Mouse (Mus musculus): ENCODE results near the gene Creg1.
A peak's percentile ranks its signal among the peaks of the same experiment; 100 is the strongest.

The Creg1 gene

GRCm38 (mm10) chr1:165788511-165788910, 25.0 kb downstream of the Creg1 start, which contains the start of gene Cd247:
Cd247 (plus strand) TSS chr1:165788681.
- TF ChIP-seq POU5F1 (IDR thresholded peaks at IDR 0.05; ENCODE audit: borderline replicate concordance, low read length) (no peak), NANOG (IDR thresholded peaks at IDR 0.05; ENCODE audit: borderline replicate concordance, low read length) (no peak), CTCF (conservative IDR thresholded peaks at IDR 0.05; ENCODE audit: low read length) (no peak)
- Histone ChIP-seq H3K9me3 (ENCODE audit: low read length) (peaks cover 8% of the 10 kb centered on the region), H3K36me3 (ENCODE audit: insufficient read depth, low read length) (no peaks in the 10 kb centered on the region), H3K27me3 (ENCODE audit: insufficient read depth, low read length) (peaks cover 27% of the 10 kb centered on the region), H3K4me3 (replicated peaks; ENCODE audit: low read length) (peak within 1 kb of the TSS; percentile 67), H3K4me1 (replicated peaks; ENCODE audit: low read depth, low read length) (peaks cover 12% of the 10 kb centered on the region; the same call in 1 of the 2 replicates)

DNA sequence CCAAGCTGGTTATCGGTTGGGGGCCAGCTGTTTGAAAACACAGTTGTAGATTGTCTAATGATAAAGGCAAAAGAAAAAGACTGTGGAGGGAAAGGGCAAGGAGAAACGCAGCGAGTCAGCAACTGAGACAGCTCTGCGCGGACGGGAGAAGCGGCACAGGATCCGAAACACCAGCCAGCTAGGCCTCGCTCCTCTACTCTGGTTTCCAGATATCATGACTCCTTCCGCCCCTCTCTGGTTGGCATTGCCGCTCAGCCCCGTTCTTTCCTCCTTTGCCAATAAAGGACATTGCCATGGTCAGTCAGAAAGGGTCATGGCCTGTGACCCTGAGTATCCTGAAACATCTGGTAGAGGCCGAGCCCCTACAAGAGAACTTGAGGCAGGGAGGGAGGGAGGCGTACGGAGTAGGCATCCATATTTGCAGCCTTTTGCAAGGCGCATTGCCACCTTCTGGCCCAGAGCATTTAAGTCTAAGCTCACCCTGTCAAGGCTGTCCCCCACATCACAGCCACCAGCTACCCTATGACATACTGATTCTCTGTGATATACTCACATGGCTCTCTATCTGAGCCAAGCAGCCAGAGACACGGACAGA, 25.6 kb downstream of the Creg1 start:
- Histone ChIP-seq H3K36me3 (ENCODE audit: insufficient read depth, low read length) (no peaks in the 10 kb centered on the region), H3K27me3 (ENCODE audit: insufficient read depth, low read length) (peaks cover 27% of the 10 kb centered on the region), H3K9me3 (ENCODE audit: low read length) (peaks cover 8% of the 10 kb centered on the region), H3K4me3 (replicated peaks; ENCODE audit: low read length) (peak overlapping the region; percentile 67), H3K4me1 (replicated peaks; ENCODE audit: low read depth, low read length) (peaks cover 12% of the 10 kb centered on the region; the same call in 1 of the 2 replicates)
- no peak for TF ChIP-seq NANOG (IDR thresholded peaks at IDR 0.05; ENCODE audit: borderline replicate concordance, low read length)

- peaks cover 12% of the 10 kb centered on the region; the same call in 1 of the 2 replicates for H3K4me1 ChIP-seq (replicated peaks; ENCODE audit: low read depth, low read length)
- H3K9me3 ChIP-seq (ENCODE audit: low read length), result peaks cover 8% of the 10 kb centered on the region
- H3K36me3 ChIP-seq (ENCODE audit: insufficient read depth, low read length), result no peaks in the 10 kb centered on the region
- H3K4me3 ChIP-seq (replicated peaks; ENCODE audit: low read length), result no peak overlapping the region
- H3K27me3 ChIP-seq (ENCODE audit: insufficient read depth, low read length), result peaks cover 27% of the 10 kb centered on the region
- TF ChIP-seq NANOG (IDR thresholded peaks at IDR 0.05; ENCODE audit: borderline replicate concordance, low read length) (no peak), POU5F1 (IDR thresholded peaks at IDR 0.05; ENCODE audit: borderline replicate concordance, low read length) (no peak), CTCF (conservative IDR thresholded peaks at IDR 0.05; ENCODE audit: low read length) (no peak)
These were observed 26.4 kb downstream of the Creg1 start for GRCm38 (mm10) chr1:165789963-165790362.

- Histone ChIP-seq H3K9me3 (ENCODE audit: low read length) (peaks cover 8% of the 10 kb centered on the region), H3K27me3 (ENCODE audit: insufficient read depth, low read length) (peaks cover 27% of the 10 kb centered on the region), H3K4me1 (replicated peaks; ENCODE audit: low read depth, low read length) (peaks cover 12% of the 10 kb centered on the region; the same call in 1 of the 2 replicates), H3K36me3 (ENCODE audit: insufficient read depth, low read length) (no peaks in the 10 kb centered on the region), H3K4me3 (replicated peaks; ENCODE audit: low read length) (no peak overlapping the region)
- no peak for TF ChIP-seq CTCF (conservative IDR thresholded peaks at IDR 0.05; ENCODE audit: low read length)
- no peak for TF ChIP-seq POU5F1 (IDR thresholded peaks at IDR 0.05; ENCODE audit: borderline replicate concordance, low read length)
- no peak for TF ChIP-seq NANOG (IDR thresholded peaks at IDR 0.05; ENCODE audit: borderline replicate concordance, low read length)
These were observed 27.1 kb downstream of the Creg1 start for GRCm38 (mm10) chr1:165790461-165791210.

DNA sequence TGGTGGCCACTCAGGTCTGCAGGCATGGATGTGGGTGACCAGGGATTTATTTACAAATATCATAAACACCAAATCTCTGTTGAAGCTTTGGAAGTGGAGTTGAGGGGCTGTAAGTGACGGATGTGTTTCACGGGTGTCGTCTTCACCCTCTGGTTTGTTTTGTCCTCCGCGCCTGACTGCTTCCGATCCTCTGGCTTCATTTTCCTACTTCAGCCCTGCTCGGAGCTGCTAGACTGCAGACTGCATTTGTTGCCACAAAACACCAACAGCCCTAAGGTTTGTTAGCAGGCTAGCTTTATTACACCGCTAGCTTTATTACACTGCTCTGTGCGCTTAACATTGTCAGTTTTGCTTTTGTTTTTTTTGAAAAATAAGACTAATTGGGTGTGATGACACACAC, 27.9 kb downstream of the Creg1 start:
- peaks cover 8% of the 10 kb centered on the region for H3K9me3 ChIP-seq (ENCODE audit: low read length)
- H3K4me1 ChIP-seq (replicated peaks; ENCODE audit: low read depth, low read length), result peaks cover 12% of the 10 kb centered on the region; the same call in 1 of the 2 replicates
- peaks cover 27% of the 10 kb centered on the region for H3K27me3 ChIP-seq (ENCODE audit: insufficient read depth, low read length)
- TF ChIP-seq POU5F1 (IDR thresholded peaks at IDR 0.05; ENCODE audit: borderline replicate concordance, low read length) (no peak), NANOG (IDR thresholded peaks at IDR 0.05; ENCODE audit: borderline replicate concordance, low read length) (no peak), CTCF (conservative IDR thresholded peaks at IDR 0.05; ENCODE audit: low read length) (no peak)
- H3K4me3 ChIP-seq (replicated peaks; ENCODE audit: low read length), result no peak overlapping the region
- no peaks in the 10 kb centered on the region for H3K36me3 ChIP-seq (ENCODE audit: insufficient read depth, low read length)

DNA sequence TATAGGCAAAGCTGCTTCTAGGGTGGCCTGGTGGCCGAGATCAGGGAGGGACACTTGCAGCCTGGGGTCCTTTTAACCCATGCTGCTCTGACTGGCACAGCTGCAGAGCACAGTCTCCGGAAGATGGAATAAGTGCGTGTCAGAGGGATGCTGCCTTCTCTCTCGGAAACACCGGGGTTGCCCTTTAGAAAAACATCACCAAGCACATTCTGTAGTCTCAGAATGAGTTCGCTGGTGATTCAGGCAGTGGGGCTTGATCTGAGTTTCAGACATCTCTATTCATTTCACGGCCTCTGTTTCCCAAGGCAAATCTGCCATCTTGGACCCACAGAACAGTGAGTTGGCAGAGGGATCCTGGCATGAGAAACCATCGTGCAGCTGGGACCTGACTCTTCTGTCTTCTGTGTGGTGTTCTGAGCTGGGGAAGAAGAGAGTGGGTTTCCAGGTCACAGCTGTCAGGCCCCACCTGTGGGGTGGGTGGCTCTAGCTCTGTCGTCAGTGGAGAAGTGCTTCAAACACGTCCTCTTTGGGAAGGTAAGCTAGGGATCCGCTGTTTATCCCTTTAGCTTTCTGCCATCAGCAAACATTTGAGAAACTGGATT, 38.3 kb downstream of the Creg1 start:
- Histone ChIP-seq H3K27me3 (ENCODE audit: insufficient read depth, low read length) (peaks cover 7% of the 10 kb centered on the region; the same call in 1 of the 2 replicates), H3K9me3 (ENCODE audit: low read length) (no peaks in the 10 kb centered on the region), H3K36me3 (ENCODE audit: insufficient read depth, low read length) (no peaks in the 10 kb centered on the region), H3K4me1 (replicated peaks; ENCODE audit: low read depth, low read length) (no peaks in the 10 kb centered on the region), H3K4me3 (replicated peaks; ENCODE audit: low read length) (no peak overlapping the region)
- TF ChIP-seq CTCF (conservative IDR thresholded peaks at IDR 0.05; ENCODE audit: low read length), result no peak
- no peak for TF ChIP-seq NANOG (IDR thresholded peaks at IDR 0.05; ENCODE audit: borderline replicate concordance, low read length)
- TF ChIP-seq POU5F1 (IDR thresholded peaks at IDR 0.05; ENCODE audit: borderline replicate concordance, low read length), result no peak

GRCm38 (mm10) chr1:165803107-165803506, 39.6 kb downstream of the Creg1 start:
- TF ChIP-seq POU5F1 (IDR thresholded peaks at IDR 0.05; ENCODE audit: borderline replicate concordance, low read length) (no peak), NANOG (IDR thresholded peaks at IDR 0.05; ENCODE audit: borderline replicate concordance, low read length) (no peak), CTCF (conservative IDR thresholded peaks at IDR 0.05; ENCODE audit: low read length) (no peak)
- H3K36me3 ChIP-seq (ENCODE audit: insufficient read depth, low read length), result no peaks in the 10 kb centered on the region

GRCm38 (mm10) chr1:165804133-165804532, 40.6 kb downstream of the Creg1 start:
- H3K36me3 ChIP-seq (ENCODE audit: insufficient read depth, low read length), result no peaks in the 10 kb centered on the region
- TF ChIP-seq POU5F1 (IDR thresholded peaks at IDR 0.05; ENCODE audit: borderline replicate concordance, low read length), result no peak
- no peak for TF ChIP-seq NANOG (IDR thresholded peaks at IDR 0.05; ENCODE audit: borderline replicate concordance, low read length)
- no peak for TF ChIP-seq CTCF (conservative IDR thresholded peaks at IDR 0.05; ENCODE audit: low read length)
- no peaks in the 10 kb centered on the region for H3K4me1 ChIP-seq (replicated peaks; ENCODE audit: low read depth, low read length)
- H3K9me3 ChIP-seq (ENCODE audit: low read length), result no peaks in the 10 kb centered on the region
- H3K27me3 ChIP-seq (ENCODE audit: insufficient read depth, low read length), result peaks cover 13% of the 10 kb centered on the region; the same call in 1 of the 2 replicates
- H3K4me3 ChIP-seq (replicated peaks; ENCODE audit: low read length), result no peak overlapping the region

More at GRCm38 (mm10) chr1:165803107-165803506, 39.6 kb downstream of the Creg1 start:
- H3K4me1 ChIP-seq (replicated peaks; ENCODE audit: low read depth, low read length), result no peaks in the 10 kb centered on the region
- H3K27me3 ChIP-seq (ENCODE audit: insufficient read depth, low read length), result peaks cover 12% of the 10 kb centered on the region; the same call in 1 of the 2 replicates
- no peaks in the 10 kb centered on the region for H3K9me3 ChIP-seq (ENCODE audit: low read length)
- no peak overlapping the region for H3K4me3 ChIP-seq (replicated peaks; ENCODE audit: low read length)
